Mouse (Mus musculus): ENCODE results near the gene Nuak2. TPM values are rescaled to one million over a fixed set of nuclear protein-coding genes. Genes with fewer than 3 reads are reported as not detected.
A peak's percentile ranks its signal among the peaks of the same experiment; 100 is the strongest.
"Not testable (repeated sequence)": the region's sequence is repeated elsewhere in the genome, so short reads cannot be mapped to it uniquely, and the experiment has no call there.

The Nuak2 gene
- 1 to 10 TPM; 1.6 to 1.7 TPM for total RNA-seq (2021)
- long read RNA-seq, experiment 1: 0 reads
- long read RNA-seq, experiment 2, partial matches to known transcripts: 0 of 1 reads
- long read RNA-seq, experiment 2, other reads (novel, unspliced or antisense): 0 of 1 reads

DNA sequence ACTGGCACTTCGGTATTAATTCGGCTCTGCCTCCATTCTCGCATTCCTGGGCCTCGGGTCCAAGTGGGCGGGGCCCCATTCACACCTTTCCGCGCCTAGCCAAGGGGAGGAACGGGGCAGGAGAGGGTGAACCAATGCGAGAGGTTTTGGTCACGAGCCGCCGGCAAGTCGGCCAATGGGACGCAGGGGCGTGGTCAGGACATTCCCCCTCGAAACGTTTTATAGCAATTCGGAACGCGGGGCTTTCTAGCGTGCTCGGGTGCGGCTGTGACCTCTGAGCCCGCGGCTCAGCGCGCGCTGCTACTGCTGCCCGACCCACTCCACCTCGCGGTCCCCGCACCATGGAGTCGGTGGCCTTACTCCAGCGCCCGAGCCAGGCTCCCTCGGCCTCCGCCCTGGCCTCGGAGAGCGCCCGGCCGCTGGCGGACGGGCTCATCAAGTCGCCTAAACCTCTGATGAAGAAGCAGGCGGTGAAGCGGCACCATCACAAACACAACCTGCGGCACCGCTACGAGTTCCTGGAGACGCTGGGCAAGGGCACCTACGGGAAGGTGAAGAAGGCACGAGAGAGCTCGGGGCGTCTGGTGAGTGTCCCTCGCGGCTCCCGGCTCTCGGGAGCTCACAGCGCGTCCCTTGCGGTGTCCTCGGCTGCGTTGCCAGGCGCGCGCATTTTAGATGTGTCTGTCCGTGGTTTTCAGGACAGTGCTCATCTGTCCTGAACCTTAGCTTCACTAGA lies at the start of gene Nuak2:
Gene Nuak2, plus strand, starts transcription at position 238 of the 736 bp plus-strand sequence.
- peak; percentile 75 to 77 for DNase-seq (ENCODE audit: low spot score in 2 of 2)
- intact Hi-C loops (cut with DNase I): no loop called here

DNA sequence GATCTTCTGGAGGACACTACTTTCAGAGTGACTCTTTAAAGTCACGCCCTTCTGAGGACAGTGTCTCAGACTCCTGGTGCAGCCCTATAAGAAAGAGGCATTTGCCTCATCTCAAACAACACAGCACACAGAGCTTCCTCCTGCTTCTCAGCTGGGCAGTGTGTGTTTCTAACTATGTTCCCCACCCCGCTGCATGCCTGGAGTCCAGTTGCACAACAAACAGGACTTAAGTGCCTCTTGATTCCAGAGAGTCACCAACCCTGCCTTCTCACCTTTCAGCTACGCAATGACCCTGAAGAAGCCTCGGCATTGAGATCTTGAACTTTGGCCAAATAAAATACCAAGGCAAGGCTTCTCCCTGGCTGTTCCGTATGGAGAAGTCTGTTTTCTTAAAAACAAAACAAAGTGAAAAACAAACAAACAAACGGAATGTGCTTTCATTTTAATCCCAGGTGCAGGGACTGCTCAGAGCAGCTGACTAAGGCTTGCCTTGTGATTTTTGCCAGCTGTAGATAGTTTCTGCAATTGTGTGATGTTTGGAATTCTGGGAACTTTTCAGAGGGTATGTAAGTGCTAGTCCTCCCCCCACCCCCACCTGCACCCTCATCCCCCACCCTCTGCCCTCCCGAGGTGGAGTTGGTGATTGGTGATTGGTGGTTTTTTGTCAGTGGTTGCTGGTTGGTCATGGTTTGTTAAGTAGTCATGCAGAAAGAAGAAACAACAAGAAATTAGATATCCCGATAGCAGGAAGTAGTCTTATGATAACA lies 49.0 kb upstream of the Nuak2 start:
- intact Hi-C loops (cut with DNase I): no loop called here
- no peak for DNase-seq (ENCODE audit: low spot score in 2 of 2)

- DNase-seq (ENCODE audit: low spot score in 2 of 2): peak; percentile 37 to 52
- intact Hi-C loops (cut with DNase I): no loop called here
Measured at GRCm38 (mm10) chr1:132267959-132268358, 48.0 kb upstream of the Nuak2 start.

- DNase-seq (ENCODE audit: low spot score in 2 of 2): peak in 1 of 2 experiments; percentile 43
- intact Hi-C loops (cut with DNase I): no loop called here
Measured at GRCm38 (mm10) chr1:132268418-132269060, 47.4 kb upstream of the Nuak2 start.

DNA sequence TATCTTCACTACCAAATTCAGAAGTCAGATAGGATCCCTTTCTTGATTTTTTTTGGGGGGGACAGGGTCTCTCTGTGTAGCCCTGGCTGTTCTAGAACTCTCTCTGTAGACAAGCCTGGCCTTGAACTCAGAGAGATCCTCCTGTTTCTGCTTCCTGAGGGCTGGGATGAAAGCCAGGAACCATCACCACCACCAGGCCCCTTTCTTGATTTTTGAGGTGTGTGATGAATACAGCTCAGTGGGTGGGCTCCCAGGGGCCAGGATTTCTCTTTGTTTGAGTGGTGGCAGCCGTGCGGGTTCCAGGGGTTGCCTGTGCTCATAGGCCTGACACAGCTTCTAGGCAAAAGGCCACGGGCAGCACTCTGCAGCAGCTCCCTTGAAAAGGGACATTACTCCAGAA lies 44.7 kb upstream of the Nuak2 start:
- DNase-seq (ENCODE audit: low spot score in 2 of 2): no peak
- intact Hi-C loops (cut with DNase I): no loop called here

DNA sequence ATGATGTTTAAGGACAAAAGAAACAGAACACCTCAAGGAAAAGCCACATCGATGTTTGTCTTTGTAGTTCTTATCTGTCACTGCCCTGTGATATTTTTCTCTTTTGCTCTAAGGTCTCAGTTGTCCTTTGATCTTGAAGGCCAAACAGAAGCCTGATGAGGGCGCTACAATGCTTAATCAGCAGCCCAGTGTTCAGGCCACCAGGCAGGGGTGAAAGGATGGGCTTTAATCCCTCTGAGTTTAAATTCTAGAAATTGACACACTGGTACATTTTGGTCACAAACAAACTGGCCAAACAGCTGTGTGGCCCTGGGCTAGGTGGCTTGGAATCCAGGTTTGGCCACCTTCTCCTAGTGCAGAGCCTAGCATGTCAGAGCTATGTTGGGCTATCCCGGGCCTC lies 39.2 kb upstream of the Nuak2 start:
- DNase-seq (ENCODE audit: low spot score in 2 of 2): no peak
- intact Hi-C loops (cut with DNase I): no loop called here

DNA sequence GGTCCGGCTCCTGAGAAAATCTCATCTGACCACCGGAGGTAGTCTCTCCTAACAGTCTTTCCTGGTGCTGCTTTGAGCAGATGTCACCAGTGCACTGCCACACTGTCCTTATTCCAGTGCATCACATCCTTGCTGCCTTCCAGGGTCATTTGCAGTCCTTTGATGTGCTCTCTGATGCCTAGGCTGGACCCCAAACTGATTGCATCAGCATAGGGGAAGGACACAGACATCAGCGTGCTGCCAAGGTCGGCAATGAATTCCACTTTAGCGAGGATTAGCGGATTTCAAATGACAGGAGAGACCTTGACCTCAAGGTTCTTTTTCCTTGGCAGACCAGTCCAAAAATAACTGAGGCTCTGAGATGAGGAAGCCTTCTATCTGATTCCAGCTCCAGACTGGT lies 38.8 kb upstream of the Nuak2 start:
- intact Hi-C loops (cut with DNase I): no loop called here
- no peak for DNase-seq (ENCODE audit: low spot score in 2 of 2)

DNA sequence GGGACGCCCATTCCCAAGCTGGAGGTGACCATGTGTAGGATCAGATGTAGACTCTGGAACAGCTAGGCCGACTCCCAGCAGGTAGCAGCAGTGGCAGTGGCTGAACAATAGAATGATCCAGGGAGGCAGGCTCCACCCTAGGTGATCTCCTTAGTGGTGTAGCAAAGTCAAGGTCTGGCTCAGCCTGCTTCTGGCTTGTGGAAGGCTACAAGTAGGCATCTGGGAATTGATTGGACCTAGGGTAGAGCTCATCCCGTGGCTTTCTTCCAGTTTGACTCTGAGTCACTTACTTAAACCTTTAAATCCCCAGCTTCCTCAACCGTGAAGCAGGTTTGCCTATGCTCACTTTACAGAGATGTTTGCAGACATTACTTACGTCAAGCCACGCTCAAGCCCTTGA lies 35.3 kb upstream of the Nuak2 start:
- DNase-seq (ENCODE audit: low spot score in 2 of 2); intact Hi-C loops (cut with DNase I): not testable (repeated sequence)

- intact Hi-C loops (cut with DNase I): no loop called here
- no peak for DNase-seq (ENCODE audit: low spot score in 2 of 2)
Measured at GRCm38 (mm10) chr1:132281523-132282176, 34.3 kb upstream of the Nuak2 start.

DNA sequence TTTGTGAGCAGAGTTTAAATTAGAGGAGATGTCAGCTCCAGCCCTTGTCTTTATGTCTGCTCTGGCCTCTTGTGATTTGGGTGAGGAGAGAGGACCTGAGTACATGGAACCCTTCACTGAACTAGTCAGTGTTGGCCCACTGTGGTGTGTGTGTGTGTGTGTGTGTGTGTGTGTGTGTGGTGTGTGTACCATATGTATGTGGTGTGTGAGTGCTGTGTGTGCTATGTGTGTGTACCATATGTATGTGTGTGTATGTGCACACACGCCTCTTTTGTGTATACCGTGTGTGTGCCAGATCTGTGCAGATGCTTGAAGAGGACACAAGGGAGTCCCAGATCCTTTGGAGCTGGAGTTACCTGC lies 33.8 kb upstream of the Nuak2 start:
- intact Hi-C loops (cut with DNase I): no loop called here

DNA sequence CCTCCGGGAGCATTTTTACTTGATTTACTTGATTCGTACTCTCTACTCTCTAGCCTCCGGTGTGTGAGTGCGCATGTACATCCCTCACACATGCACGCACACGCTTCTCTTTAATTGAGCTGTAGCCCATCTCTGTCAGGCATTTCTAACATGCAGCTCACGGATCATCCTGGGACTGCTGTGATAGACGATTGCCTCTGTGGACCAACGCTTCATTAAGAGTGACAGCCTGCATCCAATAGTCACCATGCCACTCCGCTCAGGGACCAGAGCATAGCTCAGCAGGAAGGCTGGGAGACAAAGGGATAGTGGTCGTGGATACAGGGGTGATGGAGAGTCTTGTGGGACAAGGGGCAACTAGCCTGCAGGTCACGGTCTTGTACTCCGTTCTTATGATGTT lies 32.9 kb upstream of the Nuak2 start:
- DNase-seq (ENCODE audit: low spot score in 2 of 2): no peak
- intact Hi-C loops (cut with DNase I): no loop called here

More for the DNA sequence above, 33.8 kb upstream of the Nuak2 start:
- no peak for DNase-seq (ENCODE audit: low spot score in 2 of 2)

GRCm38 (mm10) chr1:132286735-132287134 lies 29.2 kb upstream of the Nuak2 start:
- no peak for DNase-seq (ENCODE audit: low spot score in 2 of 2)
- intact Hi-C loops (cut with DNase I): no loop called here

GRCm38 (mm10) chr1:132287445-132287844 lies 28.5 kb upstream of the Nuak2 start:
- no peak for DNase-seq (ENCODE audit: low spot score in 2 of 2)
- intact Hi-C loops (cut with DNase I): no loop called here

GRCm38 (mm10) chr1:132287991-132288451 lies 27.9 kb upstream of the Nuak2 start:
- DNase-seq (ENCODE audit: low spot score in 2 of 2): no peak
- intact Hi-C loops (cut with DNase I): no loop called here

DNA sequence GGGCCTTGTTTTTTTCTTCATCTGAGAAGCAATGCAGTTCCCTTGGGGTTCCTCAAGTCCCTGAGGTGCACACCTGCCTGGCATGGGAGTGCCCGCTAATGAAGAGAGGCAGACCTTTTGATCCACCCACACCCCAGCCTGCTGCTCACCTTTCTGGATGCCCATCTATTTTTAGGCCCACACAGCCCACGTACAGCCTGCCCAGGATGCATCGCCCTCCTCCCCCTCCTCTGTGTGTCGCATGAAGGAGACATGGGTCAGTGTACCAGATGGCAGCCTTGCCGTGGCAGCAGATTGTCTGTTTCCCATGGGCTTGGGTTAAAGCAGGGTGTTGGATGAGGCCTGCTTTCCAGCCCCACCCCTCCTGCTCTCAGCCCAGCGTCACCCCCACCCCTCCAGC lies 26.0 kb upstream of the Nuak2 start:
- intact Hi-C loops (cut with DNase I): no loop called here
- no peak for DNase-seq (ENCODE audit: low spot score in 2 of 2)

DNA sequence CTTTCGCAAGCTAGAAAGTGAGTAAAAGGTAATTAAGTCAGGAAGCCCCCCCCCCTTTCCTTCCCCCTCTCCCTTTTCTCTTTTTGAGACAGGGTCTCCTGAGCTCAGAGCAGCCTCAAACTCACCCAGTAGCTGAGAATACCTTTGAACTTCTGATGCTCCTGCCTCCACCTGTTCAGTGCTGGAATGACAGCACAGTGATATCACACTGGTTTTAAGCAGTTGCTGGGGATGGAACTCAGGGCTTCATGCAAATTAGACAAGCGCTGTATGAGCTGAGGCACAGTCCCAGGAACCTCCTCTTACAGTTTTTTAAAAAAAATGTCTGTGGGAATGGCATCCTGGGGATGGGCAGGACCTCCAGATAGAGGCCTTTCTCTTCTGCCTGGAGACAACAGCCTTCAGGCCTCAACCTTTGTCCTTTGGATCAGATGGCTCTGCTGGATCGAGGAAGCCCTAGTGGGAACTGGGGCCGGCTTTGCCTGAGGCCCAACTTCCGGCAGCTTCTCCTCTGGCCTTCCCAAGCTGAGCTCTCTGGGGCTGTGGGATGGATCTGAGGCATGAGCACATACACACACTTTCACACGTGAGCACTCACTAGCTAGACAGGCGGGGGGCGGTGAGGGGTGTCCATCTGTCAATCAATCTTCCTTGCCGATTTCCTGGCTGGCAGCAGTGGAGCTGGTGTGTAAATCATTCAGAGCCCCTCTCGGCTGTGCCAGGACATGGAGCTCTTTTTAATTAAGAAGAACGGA lies 24.8 kb upstream of the Nuak2 start:
- intact Hi-C loops (cut with DNase I): no loop called here
- DNase-seq (ENCODE audit: low spot score in 2 of 2): no peak

- intact Hi-C loops (cut with DNase I): no loop called here
- DNase-seq (ENCODE audit: low spot score in 2 of 2): no peak
Measured at GRCm38 (mm10) chr1:132291706-132292105, 24.2 kb upstream of the Nuak2 start.

DNA sequence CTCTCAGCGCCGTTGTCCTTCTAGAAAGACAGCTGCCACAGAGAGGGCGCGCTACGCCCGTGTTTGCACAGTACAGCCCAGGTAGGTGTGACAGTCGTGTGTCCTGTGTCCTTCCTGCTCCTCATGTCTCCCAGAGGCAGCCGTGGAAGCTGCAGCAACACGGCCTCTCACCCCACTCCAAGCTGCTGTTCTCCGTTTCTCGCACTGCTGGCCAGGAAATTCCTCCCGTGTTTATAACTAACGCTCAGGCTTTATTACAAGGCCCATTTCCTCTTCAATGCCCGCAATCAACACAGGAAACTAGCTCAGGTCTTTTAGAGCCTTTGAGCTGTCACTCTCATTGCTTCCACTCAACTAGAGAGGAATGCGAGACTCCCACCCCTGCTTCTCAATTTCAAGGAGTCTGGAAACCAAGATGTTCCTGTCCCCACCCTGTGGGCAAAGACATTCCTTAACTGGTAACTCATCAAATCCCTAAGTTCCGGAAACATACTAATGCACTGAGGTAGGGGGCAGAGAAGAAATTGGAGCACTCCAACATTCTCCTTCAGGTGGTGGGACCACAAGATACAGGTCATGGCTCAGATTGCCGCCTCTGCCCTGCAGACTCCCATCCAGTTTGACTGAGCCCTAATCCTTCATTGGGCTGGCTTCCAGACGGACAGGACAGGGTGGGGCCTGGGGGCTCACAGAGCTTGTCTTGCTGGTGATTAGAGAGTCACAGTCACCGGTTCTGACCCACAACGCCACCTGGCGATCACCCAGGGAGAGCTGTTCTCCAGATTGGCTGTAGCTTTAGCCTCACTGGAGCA lies 23.4 kb upstream of the Nuak2 start:
- intact Hi-C loops (cut with DNase I): no loop called here
- DNase-seq (ENCODE audit: low spot score in 2 of 2): no peak
